Mouse (Mus musculus) hindbrain, embryonic 11.5 days (tissue): ENCODE measurements around the gene Fam167b. TPM values are rescaled to one million over a fixed set of nuclear protein-coding genes. Genes with fewer than 3 reads are reported as not detected.
A peak's percentile ranks its signal among the peaks of the same experiment; 100 is the strongest.

Source experiments
- ATAC-seq: fragments of 200-750 bp; cut with Nextera tagmentation; 2 replicates; pipeline ENCODE4 v1.8.0; 2017; ENCODE audit warnings: mild to moderate bottlenecking, moderate TSS enrichment, moderate library complexity; ENCODE audit not compliant: low FRiP score
- DNase-seq: peaks from one replicate; pipeline ENCODE4 v3.0.0-alpha.2; 2015; ENCODE audit warnings: low spot score
- H3K27ac ChIP-seq: fragments of 300-500 bp; sonication (generic); 2 replicates; pipeline ENCODE4 v1.5.1; 2014; ENCODE audit warnings: mild to moderate bottlenecking, low read depth, low read length
- H3K27me3 ChIP-seq: fragments of 300-500 bp; sonication (generic); 2 replicates; pipeline ENCODE4 v1.6.1; 2014; ENCODE audit warnings: mild to moderate bottlenecking, low read length, moderate library complexity, mixed read lengths; ENCODE audit not compliant: control insufficient read depth, insufficient read depth
- H3K36me3 ChIP-seq: fragments of 300-500 bp; sonication (generic); 2 replicates; pipeline ENCODE4 v1.6.1; 2014; ENCODE audit warnings: mild to moderate bottlenecking, low read length, moderate library complexity, mixed read lengths; ENCODE audit not compliant: control insufficient read depth, insufficient read depth
- H3K4me1 ChIP-seq: fragments of 300-500 bp; sonication (generic); replicated peaks from 2 replicates; pipeline ENCODE4 v1.6.1; 2014; ENCODE audit warnings: low read length, mixed read lengths; ENCODE audit not compliant: control insufficient read depth, insufficient read depth
- H3K4me2 ChIP-seq: fragments of 300-500 bp; sonication (generic); replicated peaks from 2 replicates; pipeline ENCODE4 v1.6.1; 2014; ENCODE audit warnings: mild to moderate bottlenecking, low read depth, low read length
- H3K4me3 ChIP-seq: fragments of 300-500 bp; sonication (generic); 2 replicates; pipeline ENCODE4 v1.5.1; 2014; ENCODE audit warnings: low read depth, low read length
- H3K9ac ChIP-seq: fragments of 300-500 bp; sonication (generic); 2 replicates; pipeline ENCODE4 v1.6.1; 2014; ENCODE audit warnings: low read depth, low read length
- H3K9me3 ChIP-seq: fragments of 300-500 bp; sonication (generic); 2 replicates; pipeline ENCODE4 v1.6.1; 2016; ENCODE audit warnings: low read length; ENCODE audit not compliant: control insufficient read depth
- WGBS: fragments of 180-500 bp; shearing (Covaris S2); extraction: QIAGEN DNeasy Blood & Tissue Kit; methylation state at CpG from one replicate; pipeline ENCODE4 v1.1.7; 2014; 5-methylcytosine and 5-hydroxymethylcytosine counted together
- polyA plus RNA-seq: library from polyadenylated mRNA; unstranded; fragments of >200 nt; fragmentation: Nextera tagmentation; extraction: Ambion mirVana; gene quantifications from 2 replicates; pipeline ENCODE4 v1.2.1, GENCODE M21; 2014

Gene Fam167b
- polyA plus RNA-seq, 1 experiment from 2014 or later = 1.0 TPM

DNA sequence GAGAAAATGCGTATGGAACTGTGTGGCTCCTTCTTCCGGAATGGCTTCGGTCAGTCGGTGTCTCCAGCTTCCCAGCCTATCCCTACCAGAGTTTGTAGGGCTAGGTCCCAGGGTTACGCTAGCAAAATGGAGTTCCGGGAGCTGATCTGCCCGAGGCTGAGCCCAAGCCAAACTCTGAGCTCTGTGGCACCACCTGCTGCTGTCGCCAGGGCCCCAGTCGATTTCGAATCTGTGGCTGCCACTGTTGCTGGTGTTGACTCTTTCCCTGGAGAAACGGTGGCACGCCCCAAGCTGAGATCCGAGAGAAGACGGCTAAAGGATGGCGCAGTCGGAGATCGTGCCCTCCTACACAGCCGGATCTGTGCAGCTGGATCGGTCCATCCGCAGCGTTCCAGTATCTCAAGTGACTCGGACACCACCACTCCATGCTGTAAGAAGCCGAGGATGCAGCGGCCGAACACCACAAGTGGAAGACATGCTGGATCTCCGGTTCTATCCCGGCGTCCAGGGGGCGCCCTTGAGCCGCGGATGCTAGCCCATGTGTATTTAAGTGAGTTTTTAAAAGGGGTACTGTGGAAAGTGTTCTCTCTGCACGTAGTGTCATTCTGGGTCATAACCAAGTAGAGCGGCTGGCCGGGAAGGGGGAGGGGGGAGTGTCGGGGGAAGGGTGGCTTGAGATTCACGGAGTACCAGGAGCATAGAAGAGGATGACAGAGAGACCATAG is 6.7 kb upstream of the Fam167b start:
- H3K9ac ChIP-seq = peak overlapping the region; percentile 1; the same call in 1 of the 2 replicates
- H3K4me2 ChIP-seq = peak overlapping the region; percentile 47
- H3K4me1 ChIP-seq = no peaks in the 10 kb centered on the region
- peak; percentile 89 for DNase-seq
- H3K4me3 ChIP-seq = peak overlapping the region; percentile 31
- no peak overlapping the region for H3K27ac ChIP-seq
- 3% methylated on average over 36 of the region's 36 CpGs for WGBS
- ATAC-seq = peak; percentile 47
- no peaks in the 10 kb centered on the region for H3K27me3 ChIP-seq
- H3K36me3 ChIP-seq = no peaks in the 10 kb centered on the region
- H3K9me3 ChIP-seq = no peaks in the 10 kb centered on the region

DNA sequence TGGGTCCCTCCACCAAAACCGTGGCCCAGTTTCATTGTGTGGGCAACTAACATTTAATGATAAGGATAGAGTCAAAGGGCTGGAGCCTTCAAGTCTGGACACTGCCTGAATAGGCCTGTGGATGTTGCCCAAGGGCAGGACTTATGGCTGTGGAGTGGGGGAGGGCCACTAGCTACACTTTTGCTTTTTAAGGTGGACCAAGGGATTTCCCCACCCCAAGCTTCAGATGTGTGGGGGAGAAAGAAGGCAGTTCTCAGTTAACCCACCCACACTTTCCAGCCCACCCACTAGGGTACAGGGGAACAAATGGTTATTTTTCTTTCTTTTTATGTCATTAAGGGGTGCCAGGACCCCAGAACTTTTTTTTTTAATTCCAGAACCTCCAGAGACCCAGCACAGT is 6.0 kb upstream of the Fam167b start:
- no peak for ATAC-seq
- H3K9me3 ChIP-seq = no peaks in the 10 kb centered on the region
- H3K36me3 ChIP-seq = no peaks in the 10 kb centered on the region
- H3K27ac ChIP-seq = no peak overlapping the region
- no peak overlapping the region for H3K4me3 ChIP-seq
- H3K4me2 ChIP-seq = peak overlapping the region; percentile 47
- no peaks in the 10 kb centered on the region for H3K4me1 ChIP-seq
- no peaks in the 10 kb centered on the region for H3K27me3 ChIP-seq
- 70% methylated on average over 1 of the region's 1 CpGs for WGBS
- DNase-seq = no peak
- H3K9ac ChIP-seq = no peak overlapping the region

DNA sequence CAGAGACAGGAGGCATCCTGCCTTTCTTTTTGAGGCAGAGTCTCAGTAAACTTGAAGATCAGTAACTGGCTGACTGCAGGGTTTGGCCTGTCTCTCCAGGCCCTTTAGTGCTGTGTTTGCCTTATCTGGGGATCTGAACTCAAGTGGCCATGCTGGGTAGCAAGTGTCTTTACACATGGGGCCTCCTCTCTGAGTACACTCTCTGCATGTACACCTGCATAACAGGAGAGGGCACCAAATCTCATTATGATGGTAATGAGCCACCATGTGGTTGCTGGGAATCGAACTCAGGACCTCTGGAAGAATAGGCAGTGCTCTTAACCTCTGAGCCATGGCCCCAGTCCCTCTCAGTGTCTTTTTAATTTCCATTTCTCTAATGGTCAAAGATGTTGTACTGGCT is 3.9 kb upstream of the Fam167b start:
- Histone ChIP-seq H3K4me2 (no peak overlapping the region), H3K4me3 (no peak overlapping the region), H3K4me1 (no peaks in the 10 kb centered on the region), H3K9ac (no peak overlapping the region), H3K9me3 (no peaks in the 10 kb centered on the region), H3K27ac (no peak overlapping the region), H3K27me3 (no peaks in the 10 kb centered on the region), H3K36me3 (no peaks in the 10 kb centered on the region)
- DNase-seq = no peak
- 81% methylated on average over 1 of the region's 1 CpGs for WGBS
- ATAC-seq = no peak

DNA sequence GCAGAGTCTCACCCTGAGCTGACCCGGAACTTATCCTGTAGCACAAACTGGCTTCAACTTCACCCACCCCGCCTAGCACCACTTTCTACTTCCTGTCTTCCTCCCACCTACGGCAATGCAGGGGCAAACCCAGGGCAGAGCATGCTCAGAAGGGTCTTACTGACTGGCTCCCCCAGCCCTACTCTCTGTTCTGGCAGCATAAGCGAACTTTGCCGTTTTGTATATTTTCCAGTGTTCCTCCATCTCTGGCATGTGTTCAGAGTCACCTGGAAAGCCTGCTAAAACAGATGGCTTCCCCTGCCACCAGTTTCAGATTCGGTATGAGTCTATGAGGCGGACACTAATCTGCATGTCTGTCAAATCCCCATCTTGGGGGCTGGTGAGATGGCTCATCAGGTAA is 2.0 kb upstream of the Fam167b start:
- Histone ChIP-seq H3K4me3 (no peak overlapping the region), H3K9me3 (no peaks in the 10 kb centered on the region), H3K9ac (no peak overlapping the region), H3K27me3 (no peaks in the 10 kb centered on the region), H3K4me2 (no peak overlapping the region), H3K27ac (no peak overlapping the region), H3K36me3 (no peaks in the 10 kb centered on the region), H3K4me1 (0 out of 2 replicates have a peak, but pooled peaks cover 2% of the 10 kb centered on the region)
- 80% methylated on average over 7 of the region's 7 CpGs for WGBS
- DNase-seq = no peak
- ATAC-seq = no peak

DNA sequence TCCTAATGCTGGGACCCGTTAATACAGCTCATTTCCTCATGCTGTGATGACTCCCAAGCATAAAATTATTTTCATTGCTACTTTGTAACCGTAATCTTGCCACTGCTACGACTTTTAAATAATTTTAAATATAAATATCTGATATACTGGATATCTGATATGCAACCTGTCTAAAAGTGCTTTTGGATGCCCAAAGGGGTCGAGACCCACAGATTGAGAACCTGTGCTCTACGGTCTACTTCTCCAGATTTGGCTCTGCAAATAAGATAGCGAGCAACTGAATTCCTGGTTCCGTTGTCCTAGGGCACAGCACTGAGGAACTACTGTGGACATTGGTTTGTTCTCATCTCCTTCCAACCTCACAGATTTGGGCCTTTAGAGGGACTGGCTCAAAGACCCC is 661 bp downstream of the Fam167b start:
- no peak overlapping the region for H3K27ac ChIP-seq
- DNase-seq = no peak
- H3K4me2 ChIP-seq = no peak overlapping the region
- H3K36me3 ChIP-seq = no peaks in the 10 kb centered on the region
- H3K4me3 ChIP-seq = no peak overlapping the region
- no peaks in the 10 kb centered on the region for H3K9me3 ChIP-seq
- WGBS = 83% methylated on average over 7 of the region's 7 CpGs
- 0 out of 2 replicates have a peak, but pooled peaks cover 2% of the 10 kb centered on the region for H3K4me1 ChIP-seq
- no peak for ATAC-seq
- H3K27me3 ChIP-seq = no peaks in the 10 kb centered on the region
- no peak overlapping the region for H3K9ac ChIP-seq

DNA sequence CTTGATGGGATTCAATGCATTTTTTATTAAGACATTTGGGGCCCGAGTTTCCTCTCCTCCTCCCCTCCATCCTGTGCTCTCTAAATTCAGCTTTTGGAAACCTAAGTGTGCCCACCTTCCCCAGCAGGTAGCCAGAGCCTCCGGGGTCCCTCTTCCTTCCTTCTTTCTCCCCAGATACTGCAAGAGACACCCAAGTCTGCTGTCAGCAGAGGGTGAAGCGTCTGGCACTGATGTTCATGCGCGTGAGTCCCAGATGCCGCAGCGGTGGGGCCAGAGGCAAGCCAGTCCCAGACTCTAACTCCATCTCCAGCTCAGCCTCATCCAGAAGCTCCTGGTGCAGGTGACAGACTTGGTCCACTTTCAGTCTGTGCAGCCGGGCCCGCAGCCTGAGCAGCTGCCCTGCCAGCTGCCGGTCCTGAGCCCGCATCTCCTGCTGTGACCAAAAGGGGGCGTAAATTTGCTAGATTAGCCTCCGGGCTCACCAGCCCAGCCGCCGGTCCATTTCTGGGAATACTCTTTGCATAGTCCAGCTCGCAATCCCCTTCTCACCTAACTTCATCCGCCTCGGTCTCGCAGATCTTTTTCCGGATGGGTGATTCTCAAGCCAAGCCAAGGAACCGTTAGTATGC is 1.4 kb downstream of the Fam167b start:
- H3K36me3 ChIP-seq = no peaks in the 10 kb centered on the region
- H3K4me3 ChIP-seq = no peak overlapping the region
- 35% methylated on average over 21 of the region's 21 CpGs for WGBS
- H3K9me3 ChIP-seq = no peaks in the 10 kb centered on the region
- ATAC-seq (no peak), DNase-seq (peak; percentile 78)
- H3K27ac ChIP-seq = no peak overlapping the region
- H3K27me3 ChIP-seq = no peaks in the 10 kb centered on the region
- no peak overlapping the region for H3K4me2 ChIP-seq
- 0 out of 2 replicates have a peak, but pooled peaks cover 2% of the 10 kb centered on the region for H3K4me1 ChIP-seq
- H3K9ac ChIP-seq = 0 out of 2 replicates have a peak overlapping the region, but pooled peaks have one; percentile 19

DNA sequence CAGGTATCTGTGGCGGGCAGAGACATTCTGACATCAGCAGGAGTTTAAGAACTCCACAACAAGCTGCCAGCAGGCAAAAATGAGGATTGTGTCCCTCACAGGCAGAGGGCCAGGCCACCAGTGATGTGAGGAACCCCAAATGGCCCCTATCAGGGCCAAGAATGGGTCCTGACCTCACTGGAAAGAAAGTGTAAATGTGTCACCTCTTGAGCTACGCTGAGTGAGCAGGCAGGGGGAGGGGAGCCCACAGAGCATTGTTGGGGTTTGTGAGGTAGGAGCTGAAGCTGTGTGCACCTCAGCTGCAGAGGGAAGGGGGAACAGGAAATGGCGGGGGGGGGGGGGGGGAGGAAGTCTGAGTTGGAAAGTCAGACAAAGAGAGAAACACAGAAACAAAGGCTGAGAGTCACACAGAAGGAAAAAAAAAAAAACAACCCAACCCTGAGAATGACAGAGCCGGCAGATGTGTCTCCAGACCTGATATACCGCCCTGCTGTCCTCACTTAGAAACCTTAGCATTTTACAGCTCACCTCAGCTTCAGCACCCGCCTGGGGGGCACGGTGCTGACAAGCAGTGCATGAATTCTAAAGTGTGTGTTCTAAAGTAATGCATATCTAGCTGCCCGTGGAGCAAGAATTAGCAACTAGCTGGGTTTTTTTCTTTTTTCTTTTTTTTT is 3.0 kb downstream of the Fam167b start:
- DNase-seq = no peak
- 59% methylated on average over 7 of the region's 8 CpGs for WGBS
- H3K27me3 ChIP-seq = no peaks in the 10 kb centered on the region
- H3K4me1 ChIP-seq = 0 out of 2 replicates have a peak, but pooled peaks cover 2% of the 10 kb centered on the region
- H3K27ac ChIP-seq = no peak overlapping the region
- no peak overlapping the region for H3K4me2 ChIP-seq
- ATAC-seq = no peak
- no peaks in the 10 kb centered on the region for H3K9me3 ChIP-seq
- H3K4me3 ChIP-seq = no peak overlapping the region
- no peak overlapping the region for H3K9ac ChIP-seq
- H3K36me3 ChIP-seq = no peaks in the 10 kb centered on the region

DNA sequence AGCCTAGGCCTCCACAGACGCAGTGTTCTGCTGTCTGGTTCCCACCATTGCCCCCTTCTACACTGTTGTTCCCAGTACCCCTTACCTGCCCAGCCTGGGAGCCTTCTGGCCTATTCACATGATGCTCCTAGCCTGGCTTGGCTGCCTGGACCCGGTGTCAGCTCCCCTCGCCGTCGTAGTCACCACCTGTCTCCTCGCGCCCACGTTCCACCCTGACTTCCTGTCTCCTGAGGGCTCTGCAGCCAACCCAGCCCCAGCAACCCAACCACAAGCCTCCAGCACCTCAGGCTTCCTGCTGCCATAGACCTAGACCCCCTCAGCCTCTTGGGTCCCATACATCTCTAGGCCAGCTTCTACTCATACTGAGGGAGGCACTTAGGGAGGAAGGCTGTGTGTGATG is 4.9 kb downstream of the Fam167b start, which contains the start of gene Lck:
TSS of gene Lck (minus strand) at position 212 of the 400 bp plus-strand sequence.
- no peak within 1 kb of the TSS for H3K4me2 ChIP-seq
- no peaks in the 10 kb centered on the region for H3K27me3 ChIP-seq
- DNase-seq (no peak), ATAC-seq (no peak)
- no peaks in the 10 kb centered on the region for H3K9me3 ChIP-seq
- H3K27ac ChIP-seq = no peak within 1 kb of the TSS
- H3K4me3 ChIP-seq = no peak within 1 kb of the TSS
- 0 out of 2 replicates have a peak, but pooled peaks cover 2% of the 10 kb centered on the region for H3K4me1 ChIP-seq
- no peaks in the 10 kb centered on the region for H3K36me3 ChIP-seq
- 94% methylated on average over 8 of the region's 8 CpGs for WGBS
- H3K9ac ChIP-seq = no peak within 1 kb of the TSS
